Mouse (Mus musculus): Measurements from ENCODE around the gene Plcl2. TPM values are rescaled to one million over a fixed set of nuclear protein-coding genes. Genes with fewer than 3 reads are reported as not detected.

Gene Plcl2
- total RNA-seq, 1 experiment: 2.7 TPM

GRCm38 (mm10) chr17:50634008-50634871, 125.0 kb downstream of the Plcl2 start:
- Histone ChIP-seq H3K36me3 (ENCODE audit: control insufficient read depth, insufficient read depth, low read length, poor library complexity, severe bottlenecking) (no peaks in the 10 kb centered on the region), H3K4me1 (ENCODE audit: control insufficient read depth in 2 of 2, insufficient read depth in 2 of 2, low read length in 2 of 2, poor library complexity in 1 of 2) (no peaks in the 10 kb centered on the region), H3K27ac (ENCODE audit: insufficient read depth, low read depth, low read length, poor library complexity, severe bottlenecking) (no peak overlapping the region), H3K9me3 (ENCODE audit: control insufficient read depth, insufficient read depth, low read depth, low read length) (no peaks in the 10 kb centered on the region), H3K4me3 (ENCODE audit: insufficient read depth in 1 of 2, low read depth in 1 of 2, low read length in 2 of 2, poor library complexity in 1 of 2, severe bottlenecking in 1 of 2) (no peak overlapping the region), H3K9ac (ENCODE audit: insufficient read depth, low read depth, low read length, poor library complexity, severe bottlenecking) (no peak overlapping the region)
- TF ChIP-seq ZNF384 (IDR thresholded peaks at IDR 0.05; ENCODE audit: low read depth, low read length) (no peak), HCFC1 (IDR thresholded peaks at IDR 0.05; ENCODE audit: borderline replicate concordance, insufficient read depth, low read length) (no peak), ZC3H11A (IDR thresholded peaks at IDR 0.05; ENCODE audit: borderline replicate concordance, low read depth, low read length) (no peak), MAFK (IDR thresholded peaks at IDR 0.05; ENCODE audit: insufficient read depth, low read depth, low read length) (no peak), CHD2 (IDR thresholded peaks at IDR 0.05; ENCODE audit: low read depth, low read length) (no peak)
- DNase-seq (ENCODE audit: low read depth, low spot score): no peak
- in situ Hi-C loops (cut with MboI; ENCODE audit: low sequenced_read_pairs in 2 of 2, unreplicated experiment in 2 of 2): no loop called here

GRCm38 (mm10) chr17:50635961-50636585, 126.9 kb downstream of the Plcl2 start:
- Histone ChIP-seq H3K27ac (ENCODE audit: insufficient read depth, low read depth, low read length, poor library complexity, severe bottlenecking) (no peak overlapping the region), H3K36me3 (ENCODE audit: control insufficient read depth, insufficient read depth, low read length, poor library complexity, severe bottlenecking) (no peaks in the 10 kb centered on the region), H3K9ac (ENCODE audit: insufficient read depth, low read depth, low read length, poor library complexity, severe bottlenecking) (no peak overlapping the region), H3K9me3 (ENCODE audit: control insufficient read depth, insufficient read depth, low read depth, low read length) (no peaks in the 10 kb centered on the region), H3K4me1 (ENCODE audit: control insufficient read depth in 2 of 2, insufficient read depth in 2 of 2, low read length in 2 of 2, poor library complexity in 1 of 2) (no peaks in the 10 kb centered on the region), H3K4me3 (ENCODE audit: insufficient read depth in 1 of 2, low read depth in 1 of 2, low read length in 2 of 2, poor library complexity in 1 of 2, severe bottlenecking in 1 of 2) (no peak overlapping the region)
- TF ChIP-seq HCFC1 (IDR thresholded peaks at IDR 0.05; ENCODE audit: borderline replicate concordance, insufficient read depth, low read length): no peak
- TF ChIP-seq CHD2 (IDR thresholded peaks at IDR 0.05; ENCODE audit: low read depth, low read length): no peak
- no peak for TF ChIP-seq MAFK (IDR thresholded peaks at IDR 0.05; ENCODE audit: insufficient read depth, low read depth, low read length)
- no peak for TF ChIP-seq ZNF384 (IDR thresholded peaks at IDR 0.05; ENCODE audit: low read depth, low read length)
- no peak for TF ChIP-seq ZC3H11A (IDR thresholded peaks at IDR 0.05; ENCODE audit: borderline replicate concordance, low read depth, low read length)
- no peak for DNase-seq (ENCODE audit: low read depth, low spot score)
- in situ Hi-C loops (cut with MboI; ENCODE audit: low sequenced_read_pairs in 2 of 2, unreplicated experiment in 2 of 2): no loop called here

DNA sequence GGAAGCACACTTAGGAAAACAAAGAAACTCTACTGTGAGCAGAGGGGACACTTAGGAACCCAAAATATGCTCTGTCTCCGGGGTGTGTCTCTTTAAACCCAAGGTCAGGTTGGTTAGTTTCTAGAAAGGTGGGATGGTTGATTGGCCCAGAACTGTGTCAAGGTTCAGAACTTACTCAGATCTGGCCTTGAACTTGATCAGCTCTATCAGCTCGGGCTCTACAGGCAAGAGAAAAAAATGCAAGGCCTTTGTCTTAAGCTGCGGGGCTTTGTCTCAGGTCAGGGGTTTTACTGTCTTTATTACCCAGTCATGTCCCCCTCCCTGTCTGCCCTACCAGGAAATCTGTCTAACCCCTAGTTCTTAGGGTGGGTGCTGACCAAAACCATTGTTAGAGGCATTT, 129.6 kb downstream of the Plcl2 start:
- no peak overlapping the region for H3K9ac ChIP-seq (ENCODE audit: insufficient read depth, low read depth, low read length, poor library complexity, severe bottlenecking)
- H3K4me3 ChIP-seq (ENCODE audit: insufficient read depth in 1 of 2, low read depth in 1 of 2, low read length in 2 of 2, poor library complexity in 1 of 2, severe bottlenecking in 1 of 2): no peak overlapping the region
- in situ Hi-C loops (cut with MboI; ENCODE audit: low sequenced_read_pairs in 2 of 2, unreplicated experiment in 2 of 2): no loop called here
- no peaks in the 10 kb centered on the region for H3K9me3 ChIP-seq (ENCODE audit: control insufficient read depth, insufficient read depth, low read depth, low read length)
- TF ChIP-seq ZC3H11A (IDR thresholded peaks at IDR 0.05; ENCODE audit: borderline replicate concordance, low read depth, low read length) (no peak), ZNF384 (IDR thresholded peaks at IDR 0.05; ENCODE audit: low read depth, low read length) (0 out of 2 replicates have a peak, but pooled peaks have one; percentile 64), MAFK (IDR thresholded peaks at IDR 0.05; ENCODE audit: insufficient read depth, low read depth, low read length) (no peak)
- DNase-seq (ENCODE audit: low read depth, low spot score): peak; percentile 25
- no peaks in the 10 kb centered on the region for H3K36me3 ChIP-seq (ENCODE audit: control insufficient read depth, insufficient read depth, low read length, poor library complexity, severe bottlenecking)
- no peak overlapping the region for H3K27ac ChIP-seq (ENCODE audit: insufficient read depth, low read depth, low read length, poor library complexity, severe bottlenecking)
- H3K4me1 ChIP-seq (ENCODE audit: control insufficient read depth in 2 of 2, insufficient read depth in 2 of 2, low read length in 2 of 2, poor library complexity in 1 of 2): no peaks in the 10 kb centered on the region

DNA sequence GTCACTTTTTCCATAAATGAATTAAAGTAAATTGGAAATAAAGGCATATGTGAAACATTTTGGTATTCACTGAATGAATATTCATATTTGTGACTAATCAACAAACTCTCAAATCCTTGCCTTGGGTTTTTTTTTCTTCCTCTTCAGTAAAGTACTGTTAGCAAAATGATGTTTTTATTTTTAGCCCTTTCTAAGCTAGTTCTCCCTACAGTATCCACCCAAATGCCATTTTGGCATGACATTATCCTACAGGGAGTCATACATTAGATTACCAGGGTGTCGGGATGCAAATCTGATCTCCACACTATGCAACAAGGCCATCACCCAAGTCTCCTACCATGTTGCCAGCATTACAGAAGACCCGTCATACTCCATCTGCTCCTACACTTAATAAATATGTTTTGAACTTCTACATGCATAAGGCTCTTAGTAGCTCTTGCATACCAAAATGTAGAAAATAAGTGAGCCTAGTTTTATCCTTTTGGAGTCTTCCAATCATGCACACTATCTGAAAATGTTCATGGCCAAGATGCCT, 131.9 kb downstream of the Plcl2 start:
- in situ Hi-C loops (cut with MboI; ENCODE audit: low sequenced_read_pairs in 2 of 2, unreplicated experiment in 2 of 2): no loop called here
- TF ChIP-seq ZC3H11A (IDR thresholded peaks at IDR 0.05; ENCODE audit: borderline replicate concordance, low read depth, low read length) (no peak), CHD2 (IDR thresholded peaks at IDR 0.05; ENCODE audit: low read depth, low read length) (no peak), HCFC1 (IDR thresholded peaks at IDR 0.05; ENCODE audit: borderline replicate concordance, insufficient read depth, low read length) (no peak), MAFK (IDR thresholded peaks at IDR 0.05; ENCODE audit: insufficient read depth, low read depth, low read length) (no peak), ZNF384 (IDR thresholded peaks at IDR 0.05; ENCODE audit: low read depth, low read length) (no peak)
- Histone ChIP-seq H3K4me3 (ENCODE audit: insufficient read depth in 1 of 2, low read depth in 1 of 2, low read length in 2 of 2, poor library complexity in 1 of 2, severe bottlenecking in 1 of 2) (no peak overlapping the region), H3K4me1 (ENCODE audit: control insufficient read depth in 2 of 2, insufficient read depth in 2 of 2, low read length in 2 of 2, poor library complexity in 1 of 2) (no peaks in the 10 kb centered on the region), H3K36me3 (ENCODE audit: control insufficient read depth, insufficient read depth, low read length, poor library complexity, severe bottlenecking) (no peaks in the 10 kb centered on the region), H3K9ac (ENCODE audit: insufficient read depth, low read depth, low read length, poor library complexity, severe bottlenecking) (no peak overlapping the region), H3K27ac (ENCODE audit: insufficient read depth, low read depth, low read length, poor library complexity, severe bottlenecking) (no peak overlapping the region), H3K9me3 (ENCODE audit: control insufficient read depth, insufficient read depth, low read depth, low read length) (no peaks in the 10 kb centered on the region)
- DNase-seq (ENCODE audit: low read depth, low spot score): no peak

Data from ES-E14 (cell line).